Mouse (Mus musculus) megakaryocyte, adult 5-6 weeks (primary cell): ENCODE data around the gene Rbl1. TPM values are rescaled to one million over a fixed set of nuclear protein-coding genes. Genes with fewer than 3 reads are reported as not detected.

ENCODE experiments used
- total RNA-seq, 2 experiments: library from RNA; stranded (forward) in 1 of 2; stranded (reverse) in 1 of 2; fragments of 153-499, 151-499 nt in 1 of 2; fragments of 221-1000, 200-1000 nt in 1 of 2; gene quantifications; 2 replicates each; pipeline versions ENCODE4 v1.2.3 to v1.2.4; 2015 to 2017

Rbl1 gene
- total RNA-seq, 2 experiments from 2014 or later: 88.4 to 94.0 TPM

Other genes with a start within 250 kb of the Rbl1 start
- gene Ndrg3, start 212.5 kb downstream of the Rbl1 start, total RNA-seq (2015): 22.4 and 28.5 TPM in 2 replicates
- 23.9 and 27.3 TPM in 2 replicates for gene Ndrg3, start 212.5 kb downstream of the Rbl1 start, total RNA-seq (2017)
- 13.3 and 14.6 TPM in 2 replicates for gene Dsn1, start 197.4 kb downstream of the Rbl1 start, total RNA-seq (2015)
- gene Dsn1, start 197.4 kb downstream of the Rbl1 start, total RNA-seq (2017): 36.4 and 47.0 TPM in 2 replicates
- 1.1 and 1.3 TPM in 2 replicates for gene Soga1, start 125.3 kb downstream of the Rbl1 start, total RNA-seq (2015)
- 1.6 and 1.7 TPM in 2 replicates for gene Soga1, start 125.3 kb downstream of the Rbl1 start, total RNA-seq (2017)
- gene Tldc2, start 117.5 kb downstream of the Rbl1 start, total RNA-seq (2015): not detected in 2 replicates
- gene Tldc2, start 117.5 kb downstream of the Rbl1 start, total RNA-seq (2017): not detected in 2 replicates
- 730 and 815 TPM in 2 replicates for gene Samhd1, start 69.3 kb downstream of the Rbl1 start, total RNA-seq (2015)
- 599 and 677 TPM in 2 replicates for gene Samhd1, start 69.3 kb downstream of the Rbl1 start, total RNA-seq (2017)
- gene Rpn2, start 74.5 kb upstream of the Rbl1 start, total RNA-seq (2015): 196 and 210 TPM in 2 replicates
- 198 and 213 TPM in 2 replicates for gene Rpn2, start 74.5 kb upstream of the Rbl1 start, total RNA-seq (2017)
- 0.18 and 0.75 TPM in 2 replicates for gene Mroh8, start 75.0 kb upstream of the Rbl1 start, total RNA-seq (2015)
- gene Mroh8, start 75.0 kb upstream of the Rbl1 start, total RNA-seq (2017): 0.11 and 0.33 TPM in 2 replicates
- not detected in 2 replicates for gene Ghrh, start 143.0 kb upstream of the Rbl1 start, total RNA-seq (2015)
- gene Ghrh, start 143.0 kb upstream of the Rbl1 start, total RNA-seq (2017): not detected in 2 replicates
- 18.7 and 21.5 TPM in 2 replicates for gene Manbal, start 163.1 kb upstream of the Rbl1 start, total RNA-seq (2015)
- gene Manbal, start 163.1 kb upstream of the Rbl1 start, total RNA-seq (2017): 9.3 and 10.5 TPM in 2 replicates
- gene Src, start 213.9 kb upstream of the Rbl1 start, total RNA-seq (2015): 0.11 TPM in 1 of 2 replicates, not detected in the other
- 0.26 TPM in 1 of 2 replicates, not detected in the other for gene Src, start 213.9 kb upstream of the Rbl1 start, total RNA-seq (2017)